Mouse (Mus musculus) ES-Bruce4 (cell line): ENCODE measurements at regions not wholly inside any gene's neighbourhood (a gene's known extent, or its start where the extent isn't known, plus 50 kb on each side); places are given as distances from the start of the nearest gene placed in this dataset.

ENCODE experiments used
- H3K27ac ChIP-seq: 2 replicates; pipeline ENCODE4 v1.5.1; 2012; ENCODE audit warnings: low read length, inconsistent platforms; ENCODE audit not compliant: insufficient read depth
- H3K27me3 ChIP-seq: 2 replicates; pipeline ENCODE4 v1.6.1; 2012; ENCODE audit warnings: mild to moderate bottlenecking, low read length, inconsistent platforms; ENCODE audit not compliant: control insufficient read depth, poor library complexity, insufficient read depth, severe bottlenecking
- H3K36me3 ChIP-seq: 2 replicates; pipeline ENCODE4 v1.6.1; 2012; ENCODE audit warnings: inconsistent platforms, mild to moderate bottlenecking, low read length, moderate library complexity; ENCODE audit not compliant: control insufficient read depth, poor library complexity, insufficient read depth, severe bottlenecking
- H3K4me1 ChIP-seq: one replicate; pipeline ENCODE4 v1.8.1; 2011; ENCODE audit warnings: low read length; ENCODE audit not compliant: control insufficient read depth, insufficient read depth
- H3K4me3 ChIP-seq: 2 replicates; pipeline ENCODE4 v1.5.1; 2011; ENCODE audit warnings: low read depth, mild to moderate bottlenecking, low read length
- H3K9ac ChIP-seq: 2 replicates; pipeline ENCODE4 v1.6.1; 2012; ENCODE audit warnings: low read depth, mild to moderate bottlenecking, inconsistent platforms; ENCODE audit not compliant: poor library complexity, severe bottlenecking
- H3K9me3 ChIP-seq: replicated peaks from 2 replicates; pipeline ENCODE4 v1.6.1; 2012; ENCODE audit warnings: mild to moderate bottlenecking, low read length, inconsistent platforms; ENCODE audit not compliant: control insufficient read depth, poor library complexity, insufficient read depth, severe bottlenecking
- CTCF ChIP-seq: IDR thresholded peaks from one replicate; pipeline ENCODE4 v1.8.1; 2011; ENCODE audit warnings: low read depth, low read length
- EP300 ChIP-seq: IDR thresholded peaks from 2 replicates; pipeline ENCODE4 v1.6.1; 2011; ENCODE audit warnings: low read depth, low read length; ENCODE audit not compliant: insufficient read depth
- POLR2A ChIP-seq: IDR thresholded peaks from one replicate; pipeline ENCODE4 v1.8.1; 2011; ENCODE audit warnings: low read length; ENCODE audit not compliant: insufficient read depth

DNA sequence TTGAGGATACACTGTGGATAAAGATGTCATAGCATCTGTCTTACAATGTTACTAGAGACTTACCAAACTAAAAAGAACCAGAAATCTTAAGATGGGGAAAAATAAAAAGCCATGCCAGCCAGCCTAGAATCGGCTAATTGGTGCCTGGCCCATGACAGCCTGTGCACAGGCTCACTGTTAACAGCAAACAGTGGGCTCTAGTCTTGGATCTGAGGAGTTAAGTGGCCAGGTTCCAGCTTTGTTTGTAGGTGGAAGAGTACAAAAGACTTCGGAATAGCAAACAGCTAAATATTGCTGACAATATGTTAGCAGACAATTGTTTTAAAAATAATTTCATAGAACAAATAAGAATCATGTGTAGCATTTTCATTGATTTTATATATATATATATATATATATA lies 228.4 kb downstream of the Rab11fip2 start:
- Histone ChIP-seq H3K36me3 (no peaks in the 10 kb centered on the region), H3K9me3 (no peaks in the 10 kb centered on the region; the same call in 1 of the 2 replicates), H3K27me3 (no peaks in the 10 kb centered on the region), H3K4me3 (no peak overlapping the region), H3K27ac (no peak overlapping the region), H3K9ac (no peak overlapping the region), H3K4me1 (no peaks in the 10 kb centered on the region)
- TF ChIP-seq CTCF = no peak
- no peak for TF ChIP-seq EP300
- no peak for TF ChIP-seq POLR2A

DNA sequence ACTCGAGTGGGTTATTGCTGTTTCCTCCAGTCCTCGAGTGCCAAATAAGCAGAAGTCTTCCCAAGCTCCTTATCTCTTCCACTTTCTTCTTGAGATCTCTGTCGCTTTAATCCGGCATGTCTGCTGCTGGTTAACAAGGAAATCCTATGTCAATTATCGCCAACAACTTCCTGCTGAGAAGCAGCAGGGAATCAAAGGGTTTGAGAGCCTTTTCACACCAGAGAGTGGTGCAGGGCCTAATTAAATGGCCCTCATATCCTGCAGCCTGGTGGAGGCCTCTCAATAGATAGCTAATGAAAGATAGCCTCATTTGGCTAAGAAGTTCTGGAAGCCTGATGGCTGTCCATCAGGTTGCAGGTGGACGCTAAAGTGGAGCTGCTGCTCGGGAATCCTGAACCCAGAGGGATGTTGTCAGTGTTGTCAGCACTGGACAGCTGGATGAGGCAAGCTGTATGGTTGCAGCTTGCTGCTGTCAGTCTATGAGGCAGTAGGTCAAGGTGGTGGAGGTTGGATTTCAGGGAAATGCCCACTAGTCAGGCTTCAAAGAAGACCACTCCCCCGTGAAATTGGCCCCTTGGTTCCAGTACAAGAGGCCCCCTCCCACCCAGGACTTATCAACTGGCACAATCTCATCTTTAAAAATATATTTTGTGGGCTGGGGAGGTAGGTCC lies 225.5 kb downstream of the Rab11fip2 start:
- Histone ChIP-seq H3K36me3 (no peaks in the 10 kb centered on the region), H3K27ac (no peak overlapping the region), H3K9ac (no peak overlapping the region), H3K4me1 (no peaks in the 10 kb centered on the region), H3K27me3 (no peaks in the 10 kb centered on the region), H3K4me3 (no peak overlapping the region), H3K9me3 (no peaks in the 10 kb centered on the region; the same call in 1 of the 2 replicates)
- no peak for TF ChIP-seq CTCF
- TF ChIP-seq POLR2A = no peak
- TF ChIP-seq EP300 = no peak

DNA sequence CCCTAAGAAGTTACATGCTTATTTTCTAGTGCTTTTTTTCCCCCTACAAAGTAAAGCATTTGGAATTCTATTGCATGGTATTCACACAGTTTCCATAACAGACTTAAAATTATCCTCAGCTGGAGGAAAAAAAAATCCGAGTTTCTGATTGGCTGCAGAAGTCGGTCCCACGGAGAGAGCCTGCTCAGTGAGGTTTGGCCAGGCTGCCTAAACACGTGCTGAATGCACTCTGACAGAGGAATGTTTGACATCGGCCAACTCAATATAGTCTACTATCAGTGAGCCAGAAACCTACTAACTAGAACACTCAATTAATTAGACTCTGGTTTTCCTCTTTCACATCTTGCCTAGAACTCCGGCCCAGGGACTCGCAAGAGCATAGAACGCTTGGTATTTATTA lies 204.9 kb downstream of the Rab11fip2 start:
- no peak for TF ChIP-seq POLR2A
- TF ChIP-seq EP300 = no peak
- TF ChIP-seq CTCF = no peak
- Histone ChIP-seq H3K36me3 (no peaks in the 10 kb centered on the region), H3K4me1 (no peaks in the 10 kb centered on the region), H3K4me3 (no peak overlapping the region), H3K27ac (no peak overlapping the region), H3K9me3 (no peaks in the 10 kb centered on the region), H3K27me3 (no peaks in the 10 kb centered on the region; the same call in 1 of the 2 replicates), H3K9ac (no peak overlapping the region)

DNA sequence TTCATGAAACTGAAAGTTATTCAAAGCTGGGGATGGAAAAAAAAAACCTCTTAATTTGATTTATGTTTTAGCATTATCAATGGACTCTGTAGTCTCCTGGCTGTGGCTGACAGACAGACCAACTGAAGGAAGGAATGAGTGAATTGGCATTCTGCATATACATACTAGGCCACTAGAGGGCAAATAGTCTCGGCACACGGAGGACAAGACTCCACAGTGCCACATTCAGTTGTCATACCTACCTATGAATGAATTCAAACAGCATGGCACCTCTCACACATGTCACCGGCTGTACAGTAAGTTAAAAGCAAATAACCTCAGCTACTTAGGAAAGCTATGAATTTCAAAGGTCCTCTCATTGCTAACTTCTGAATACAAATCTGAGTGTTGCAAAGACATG lies 200.5 kb downstream of the Rab11fip2 start:
- no peaks in the 10 kb centered on the region for H3K36me3 ChIP-seq
- H3K27ac ChIP-seq = no peak overlapping the region
- H3K9me3 ChIP-seq = no peaks in the 10 kb centered on the region
- no peaks in the 10 kb centered on the region for H3K4me1 ChIP-seq
- TF ChIP-seq POLR2A = no peak
- no peak for TF ChIP-seq EP300
- TF ChIP-seq CTCF = peak; percentile 2
- H3K4me3 ChIP-seq = no peak overlapping the region
- no peak overlapping the region for H3K9ac ChIP-seq
- no peaks in the 10 kb centered on the region; the same call in 1 of the 2 replicates for H3K27me3 ChIP-seq

DNA sequence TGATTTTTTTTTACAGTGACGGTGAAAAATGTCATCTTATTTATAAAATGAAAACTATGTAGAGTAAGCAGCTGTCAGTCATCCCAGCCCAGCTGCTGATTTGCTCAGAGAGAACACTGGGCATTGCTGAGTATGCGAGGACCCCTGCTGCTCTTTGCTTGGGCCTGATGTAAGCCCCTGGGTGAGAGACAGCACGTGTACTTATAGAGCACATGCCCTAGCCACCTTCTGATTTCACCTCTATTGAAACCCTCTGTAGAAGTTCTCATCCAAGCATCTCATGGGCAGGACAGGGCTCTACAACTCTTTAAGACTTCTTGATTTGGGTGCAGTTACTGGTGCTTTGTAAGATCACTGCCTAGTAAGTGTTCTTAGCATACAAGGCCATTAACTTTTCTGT lies 182.2 kb downstream of the Rab11fip2 start:
- no peak for TF ChIP-seq CTCF
- no peak for TF ChIP-seq POLR2A
- Histone ChIP-seq H3K36me3 (no peaks in the 10 kb centered on the region), H3K9me3 (no peaks in the 10 kb centered on the region), H3K4me3 (no peak overlapping the region), H3K27me3 (no peaks in the 10 kb centered on the region), H3K9ac (no peak overlapping the region), H3K4me1 (no peaks in the 10 kb centered on the region), H3K27ac (no peak overlapping the region)

DNA sequence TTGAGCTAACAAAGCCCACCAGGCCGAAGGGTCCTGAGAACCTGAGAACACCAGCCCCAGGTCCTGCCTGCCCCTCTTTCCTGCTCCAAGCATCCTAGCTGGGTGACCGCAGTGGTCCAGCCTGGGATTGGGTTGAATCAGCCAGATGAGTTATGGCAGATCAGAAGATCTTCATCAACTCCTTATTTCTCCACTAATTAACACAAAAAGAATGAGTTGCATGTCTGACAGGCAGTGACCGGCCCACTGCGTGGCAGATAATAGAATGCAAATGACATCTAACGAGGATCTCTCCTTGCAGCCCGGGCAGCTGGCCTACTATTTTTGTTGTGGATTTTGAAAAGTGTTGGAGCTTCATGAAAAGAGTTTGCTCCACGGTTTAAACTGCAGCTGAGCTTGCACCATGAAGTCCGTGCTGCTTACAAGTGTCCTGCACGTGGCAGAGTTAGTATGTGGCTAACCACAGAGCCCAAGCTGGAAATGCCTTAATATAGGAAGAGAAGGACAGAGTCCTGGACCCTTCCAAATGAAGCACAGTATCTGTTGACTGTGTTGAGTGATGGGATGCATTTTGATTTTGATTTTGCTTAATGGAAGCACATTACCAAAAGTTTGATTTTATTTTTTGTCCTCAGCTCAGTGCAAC lies 158.9 kb downstream of the Rab11fip2 start:
- H3K4me3 ChIP-seq = no peak overlapping the region
- no peaks in the 10 kb centered on the region for H3K9me3 ChIP-seq
- H3K27ac ChIP-seq = no peak overlapping the region
- H3K9ac ChIP-seq = no peak overlapping the region
- no peaks in the 10 kb centered on the region for H3K36me3 ChIP-seq
- TF ChIP-seq CTCF (no peak), EP300 (no peak), POLR2A (no peak)
- H3K4me1 ChIP-seq = no peaks in the 10 kb centered on the region
- no peaks in the 10 kb centered on the region for H3K27me3 ChIP-seq
